Mouse (Mus musculus): ENCODE measurements around the gene Pogk. TPM values are rescaled to one million over a fixed set of nuclear protein-coding genes. Genes with fewer than 3 reads are reported as not detected.

Gene Pogk
- total RNA-seq, 4 experiments from 2014 or later = 7.7 to 12.4 (median 10.8) TPM

Other genes with a start within 250 kb of the Pogk start
- not detected for gene Mael, start 171.1 kb downstream of the Pogk start, total RNA-seq (2022)
- 1 to 10 TPM; 1.3 to 2.0 (median 1.5) TPM for gene Ildr2, start 155.7 kb downstream of the Pogk start, total RNA-seq (2022)
- gene Tada1, start 30.8 kb downstream of the Pogk start, total RNA-seq (2022) = 1 to 10 TPM; 3.7 to 5.9 (median 4.7) TPM
- not detected for gene Gm4846, start 87.7 kb upstream of the Pogk start, total RNA-seq (2022)
- not detected for gene Gm4847, start 237.8 kb upstream of the Pogk start, total RNA-seq (2022)

All from gastrocnemius, adult 8-10 months (tissue).